Mouse (Mus musculus) bone marrow macrophage, adult 2 months (primary cell): ENCODE results near the gene Icosl.
"Not testable (repeated sequence)": the region's sequence is repeated elsewhere in the genome, so short reads cannot be mapped to it uniquely, and the experiment has no call there.

Source experiments
- CTCF ChIP-seq: IDR thresholded peaks from 2 replicates; pipeline ENCODE4 v1.5.1; 2012; ENCODE audit warnings: low read depth, mild to moderate bottlenecking, low read length, moderate library complexity
- POLR2A ChIP-seq: IDR thresholded peaks from 2 replicates; pipeline ENCODE4 v1.6.1; 2012; ENCODE audit warnings: mild to moderate bottlenecking, low read depth, low read length, borderline replicate concordance

DNA sequence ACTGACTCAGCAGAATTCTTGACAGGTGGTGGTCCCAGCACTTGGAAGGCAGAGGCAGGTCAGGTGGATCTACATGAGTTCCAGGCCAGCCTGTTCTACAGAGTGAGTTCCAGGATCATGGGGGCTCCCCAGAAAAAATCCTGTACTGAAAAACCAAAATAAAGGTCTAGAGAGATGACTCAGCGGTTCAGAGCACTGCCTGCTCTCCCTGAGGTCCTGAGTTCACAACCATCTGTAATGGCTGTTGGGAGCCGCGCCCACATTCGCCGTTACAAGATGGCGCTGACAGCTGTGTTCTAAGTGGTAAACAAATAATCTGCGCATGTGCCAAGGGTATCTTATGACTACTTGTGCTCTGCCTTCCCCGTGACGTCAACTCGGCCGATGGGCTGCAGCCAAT lies 49.1 kb upstream of the Icosl start:
- TF ChIP-seq CTCF, POLR2A: not testable (repeated sequence)
